Mouse (Mus musculus) hindbrain, embryonic 14.5 days (tissue): ENCODE measurements around the gene Aifm2. TPM values are rescaled to one million over a fixed set of nuclear protein-coding genes. Genes with fewer than 3 reads are reported as not detected.

Experiments used
- ATAC-seq: fragments of 200-750 bp; cut with Nextera tagmentation; 2 replicates; pipeline ENCODE4 v1.8.0; 2017; ENCODE audit warnings: moderate number of reproducible peaks, mild to moderate bottlenecking, moderate TSS enrichment, moderate library complexity; ENCODE audit not compliant: low FRiP score
- DNase-seq: peaks from one replicate; pipeline ENCODE4 v3.0.0-alpha.2; 2015; ENCODE audit warnings: low spot score
- H3K27ac ChIP-seq: fragments of 300-500 bp; sonication (generic); 2 replicates; pipeline ENCODE4 v1.5.1; 2014; ENCODE audit warnings: mild to moderate bottlenecking, moderate library complexity
- H3K27me3 ChIP-seq: fragments of 300-500 bp; sonication (generic); 2 replicates; pipeline ENCODE4 v1.6.1; 2014; ENCODE audit warnings: mild to moderate bottlenecking, low read length, mixed read lengths; ENCODE audit not compliant: control insufficient read depth, insufficient read depth
- H3K36me3 ChIP-seq: fragments of 300-500 bp; sonication (generic); replicated peaks from 2 replicates; pipeline ENCODE4 v1.6.1; 2014; ENCODE audit not compliant: control insufficient read depth, insufficient read depth
- H3K4me1 ChIP-seq: fragments of 300-500 bp; sonication (generic); replicated peaks from 2 replicates; pipeline ENCODE4 v1.6.1; 2014; ENCODE audit warnings: antibody characterized with exemption, low read length, mixed read lengths; ENCODE audit not compliant: control insufficient read depth, insufficient read depth
- H3K4me2 ChIP-seq: fragments of 300-500 bp; sonication (generic); replicated peaks from 2 replicates; pipeline ENCODE4 v1.6.1; 2014; ENCODE audit warnings: mild to moderate bottlenecking, moderate library complexity
- H3K4me3 ChIP-seq: fragments of 300-500 bp; sonication (generic); replicated peaks from 2 replicates; pipeline ENCODE4 v1.5.1; 2014; ENCODE audit warnings: mild to moderate bottlenecking, low read length
- H3K9ac ChIP-seq: fragments of 300-500 bp; sonication (generic); 2 replicates; pipeline ENCODE4 v1.6.1; 2014
- H3K9me3 ChIP-seq: fragments of 300-500 bp; sonication (generic); 2 replicates; pipeline ENCODE4 v1.6.1; 2016; ENCODE audit warnings: low read length; ENCODE audit not compliant: control insufficient read depth
- WGBS: fragments of 180-500 bp; shearing (Covaris S2); extraction: QIAGEN DNeasy Blood & Tissue Kit; methylation state at CpG from one replicate; pipeline ENCODE4 v1.1.7; 2014; 5-methylcytosine and 5-hydroxymethylcytosine counted together
- polyA plus RNA-seq: library from polyadenylated mRNA; unstranded; fragments of >200 nt; fragmentation: Nextera tagmentation; extraction: Ambion mirVana; gene quantifications from 2 replicates; pipeline ENCODE4 v1.2.1, GENCODE M21; 2014

The Aifm2 gene
- polyA plus RNA-seq, 1 experiment from 2014 or later: 11.9 TPM

- no peak overlapping the region for H3K9ac ChIP-seq
- no peak overlapping the region for H3K27ac ChIP-seq
- no peak for DNase-seq
- ATAC-seq: no peak
- peaks cover 99% of the 10 kb centered on the region for H3K36me3 ChIP-seq
- no peaks in the 10 kb centered on the region for H3K4me1 ChIP-seq
- WGBS: 84% methylated on average over 20 of the region's 20 CpGs
- no peaks in the 10 kb centered on the region for H3K9me3 ChIP-seq
- no peak overlapping the region for H3K4me3 ChIP-seq
- H3K27me3 ChIP-seq: no peaks in the 10 kb centered on the region
- H3K4me2 ChIP-seq: no peak overlapping the region
These were observed 36.6 kb downstream of the Aifm2 start for GRCm38 (mm10) chr10:61751534-61752219.

GRCm38 (mm10) chr10:61753071-61753470, 38.0 kb downstream of the Aifm2 start:
- Histone ChIP-seq H3K4me2 (no peak overlapping the region), H3K4me3 (no peak overlapping the region), H3K4me1 (no peaks in the 10 kb centered on the region), H3K27ac (no peak overlapping the region), H3K27me3 (no peaks in the 10 kb centered on the region), H3K9me3 (no peaks in the 10 kb centered on the region), H3K9ac (no peak overlapping the region), H3K36me3 (peaks cover 96% of the 10 kb centered on the region)
- whole genome bisulfite sequencing: 95% methylated on average over 23 of the region's 23 CpGs
- ATAC-seq (no peak), DNase-seq (no peak)

- 93% methylated on average over 14 of the region's 14 CpGs for WGBS
- Histone ChIP-seq H3K9ac (no peak overlapping the region), H3K36me3 (peaks cover 61% of the 10 kb centered on the region), H3K4me2 (no peak overlapping the region), H3K4me3 (no peak overlapping the region), H3K27ac (no peak overlapping the region), H3K27me3 (no peaks in the 10 kb centered on the region), H3K4me1 (no peaks in the 10 kb centered on the region), H3K9me3 (no peaks in the 10 kb centered on the region)
- DNase-seq (no peak), ATAC-seq (no peak)
These were observed 42.0 kb downstream of the Aifm2 start for GRCm38 (mm10) chr10:61757022-61757421.

- WGBS: 91% methylated on average over 2 of the region's 2 CpGs
- Histone ChIP-seq H3K27ac (no peak overlapping the region), H3K9me3 (no peaks in the 10 kb centered on the region), H3K4me2 (no peak overlapping the region), H3K4me1 (no peaks in the 10 kb centered on the region), H3K4me3 (no peak overlapping the region), H3K36me3 (peaks cover 42% of the 10 kb centered on the region), H3K9ac (no peak overlapping the region), H3K27me3 (no peaks in the 10 kb centered on the region)
- DNase-seq (no peak), ATAC-seq (no peak)
These were observed 43.8 kb downstream of the Aifm2 start for GRCm38 (mm10) chr10:61758904-61759303.

- Histone ChIP-seq H3K9me3 (no peaks in the 10 kb centered on the region), H3K36me3 (peaks cover 32% of the 10 kb centered on the region), H3K27ac (no peak overlapping the region), H3K9ac (no peak overlapping the region), H3K27me3 (no peaks in the 10 kb centered on the region), H3K4me3 (no peak overlapping the region), H3K4me1 (0 out of 2 replicates have a peak, but pooled peaks cover 4% of the 10 kb centered on the region), H3K4me2 (no peak overlapping the region)
- DNase-seq: no peak
- WGBS: 79% methylated on average over 6 of the region's 6 CpGs
- no peak for ATAC-seq
These were observed 44.8 kb downstream of the Aifm2 start for GRCm38 (mm10) chr10:61759869-61760268.

GRCm38 (mm10) chr10:61764689-61765088, 49.6 kb downstream of the Aifm2 start:
- 62% methylated on average over 8 of the region's 8 CpGs for WGBS
- ATAC-seq: no peak
- no peak overlapping the region for H3K4me2 ChIP-seq
- H3K4me1 ChIP-seq: peaks cover 25% of the 10 kb centered on the region
- no peak overlapping the region for H3K4me3 ChIP-seq
- H3K27ac ChIP-seq: no peak overlapping the region; the same call in 1 of the 2 replicates
- no peaks in the 10 kb centered on the region for H3K9me3 ChIP-seq
- H3K9ac ChIP-seq: no peak overlapping the region
- DNase-seq: no peak
- 0 out of 2 replicates have a peak, but pooled peaks cover 5% of the 10 kb centered on the region for H3K36me3 ChIP-seq
- no peaks in the 10 kb centered on the region for H3K27me3 ChIP-seq

- DNase-seq (no peak), ATAC-seq (no peak)
- Histone ChIP-seq H3K9ac (no peak overlapping the region), H3K27ac (no peak overlapping the region), H3K9me3 (no peaks in the 10 kb centered on the region), H3K36me3 (0 out of 2 replicates have a peak, but pooled peaks cover 5% of the 10 kb centered on the region), H3K27me3 (no peaks in the 10 kb centered on the region), H3K4me3 (no peak overlapping the region), H3K4me1 (peaks cover 25% of the 10 kb centered on the region), H3K4me2 (no peak overlapping the region)
- WGBS: 24% methylated on average over 5 of the region's 5 CpGs
These were observed 50.5 kb downstream of the Aifm2 start for GRCm38 (mm10) chr10:61765558-61765957.

GRCm38 (mm10) chr10:61766806-61767205, 51.7 kb downstream of the Aifm2 start:
- Histone ChIP-seq H3K36me3 (0 out of 2 replicates have a peak, but pooled peaks cover 5% of the 10 kb centered on the region), H3K4me1 (peaks cover 25% of the 10 kb centered on the region), H3K27ac (no peak overlapping the region), H3K4me2 (no peak overlapping the region), H3K27me3 (no peaks in the 10 kb centered on the region), H3K4me3 (no peak overlapping the region), H3K9me3 (no peaks in the 10 kb centered on the region), H3K9ac (no peak overlapping the region)
- ATAC-seq: no peak
- no peak for DNase-seq
- 50% methylated on average over 6 of the region's 6 CpGs for WGBS

GRCm38 (mm10) chr10:61781461-61782128, 66.5 kb downstream of the Aifm2 start:
- WGBS: 21% methylated on average over 8 of the region's 9 CpGs
- H3K36me3 ChIP-seq: no peaks in the 10 kb centered on the region
- H3K9ac ChIP-seq: peak overlapping the region; percentile 98
- H3K4me2 ChIP-seq: peak overlapping the region; percentile 67
- H3K4me1 ChIP-seq: peaks cover 27% of the 10 kb centered on the region
- no peak for DNase-seq
- peak overlapping the region; percentile 99; the same call in 1 of the 2 replicates for H3K27ac ChIP-seq
- H3K27me3 ChIP-seq: no peaks in the 10 kb centered on the region
- H3K4me3 ChIP-seq: peak overlapping the region; percentile 69
- ATAC-seq: no peak
- H3K9me3 ChIP-seq: no peaks in the 10 kb centered on the region
